Comparison of ENCODE assay signal across 14 mouse cellular contexts in the genomic region with DNA sequence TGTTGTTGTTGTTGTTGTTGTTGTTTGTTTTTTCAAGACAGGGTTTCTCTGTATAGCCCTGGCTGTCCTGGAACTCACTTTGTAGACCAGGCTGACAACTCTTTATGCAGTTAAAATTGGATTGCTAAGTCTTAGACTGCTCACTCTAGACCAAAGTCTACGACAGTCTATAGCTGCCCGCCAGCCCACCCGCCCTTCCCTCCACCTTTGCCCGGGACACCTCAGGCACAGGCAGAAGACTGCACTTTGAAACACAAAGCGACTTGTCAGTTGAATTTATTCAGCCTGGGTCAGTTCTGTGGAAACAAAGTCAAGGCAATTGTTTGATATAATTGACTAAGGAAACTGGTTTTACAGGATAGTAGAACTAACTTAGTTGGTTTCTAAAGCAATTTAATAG.
"Had no signal": no experiment of that assay in that cellular context is flagged by ENCODE, and none has a peak within 500 bp of the region (broad histone marks: within the 10 kb centered on the region; RNA-seq: fewer than 3 reads in every experiment).

No protein-coding gene starts in this region.

- H3K27ac ChIP-seq: kidney, postnatal 0 days; left cerebral cortex, adult 2 months; limb, embryonic 10.5 days; liver, embryonic 15.5 days; midbrain, embryonic 10.5 days; neural tube, embryonic 12.5 days had no signal

- H3K9ac ChIP-seq: liver, embryonic 15.5 days; lung, embryonic 14.5 days; neural tube, embryonic 12.5 days had no signal

- H3K9me3 ChIP-seq: limb, embryonic 10.5 days; liver, embryonic 15.5 days; midbrain, embryonic 10.5 days; neural tube, embryonic 12.5 days had no signal

- H3K4me1 ChIP-seq: limb, embryonic 10.5 days; liver, embryonic 15.5 days; midbrain, embryonic 10.5 days; neural tube, embryonic 12.5 days had no signal

- H3K4me3 ChIP-seq: left cerebral cortex, adult 2 months; limb, embryonic 10.5 days; liver, embryonic 15.5 days; midbrain, embryonic 10.5 days; neural tube, embryonic 12.5 days had no signal

- H3K4me2 ChIP-seq: liver, embryonic 11.5 days; liver, embryonic 15.5 days; lung, embryonic 14.5 days; neural tube, embryonic 12.5 days had no signal

- H3K27me3 ChIP-seq: liver, embryonic 15.5 days; neural tube, embryonic 12.5 days had no signal

- DNase-seq: lung, embryonic 14.5 days; lung, postnatal 10 days; lung, postnatal 4 days; midbrain, embryonic 14.5 days; right cerebral cortex, postnatal 4 days; spleen, adult 18-20 months; thymus, postnatal 36 days had no signal
